Mouse (Mus musculus) lung, adult 18-20 months (tissue): ENCODE data around the gene Adam6b.
"Not testable (repeated sequence)": the region's sequence is repeated elsewhere in the genome, so short reads cannot be mapped to it uniquely, and the experiment has no call there.

Experiments
- DNase-seq, 2 experiments: peaks; one replicate each; pipeline ENCODE4 v3.0.0; 2022; ENCODE audit warnings: mixed read lengths in 2 of 2

Adam6b gene

GRCm38 (mm10) chr12:113489211-113489610 is at the start of gene Adam6b:
Gene Adam6b (plus strand): TSS chr12:113489511.
- not testable (repeated sequence) for DNase-seq

DNA sequence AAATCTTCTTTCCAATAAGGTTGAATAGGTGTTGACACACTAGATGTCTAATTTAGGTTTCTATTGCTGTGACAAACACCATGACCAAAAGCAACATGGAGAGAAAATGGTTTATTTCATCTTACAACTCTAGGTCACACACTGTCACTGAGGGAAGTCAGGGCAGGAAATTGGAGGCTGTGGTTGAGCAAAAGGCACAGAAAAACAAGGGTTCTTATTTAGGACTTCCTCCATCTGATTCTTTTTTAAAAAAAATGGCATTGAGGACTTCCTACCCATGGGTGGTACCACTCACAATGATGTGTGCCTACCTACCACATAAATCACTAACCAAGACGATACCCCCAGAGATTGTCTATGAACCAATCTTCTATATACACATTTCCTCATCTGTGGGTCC is 43.2 kb upstream of the Adam6b start:
- DNase-seq, result no peak

DNA sequence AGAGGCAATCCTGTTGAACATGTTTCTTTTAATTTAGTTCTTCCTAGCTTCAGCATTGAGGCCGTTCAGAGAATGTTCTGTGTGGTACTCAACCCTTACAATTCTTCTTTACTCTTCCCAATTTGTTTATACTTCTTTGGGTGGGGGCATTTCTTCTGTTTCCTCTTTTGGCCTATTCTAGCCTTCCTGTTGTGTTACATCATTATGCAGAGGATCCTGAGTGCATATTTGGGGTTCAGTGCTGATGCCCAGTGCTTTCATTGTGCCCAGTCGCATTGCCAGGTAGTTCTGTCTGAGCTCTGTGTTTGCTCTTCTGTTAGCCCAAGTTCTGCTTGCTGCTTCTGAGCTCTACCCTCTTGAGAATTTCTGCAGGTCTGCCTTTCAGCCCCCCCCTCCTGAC is 13.1 kb upstream of the Adam6b start:
- DNase-seq, result no peak

GRCm38 (mm10) chr12:113482147-113482546 is 7.2 kb upstream of the Adam6b start:
- DNase-seq, result no peak

DNA sequence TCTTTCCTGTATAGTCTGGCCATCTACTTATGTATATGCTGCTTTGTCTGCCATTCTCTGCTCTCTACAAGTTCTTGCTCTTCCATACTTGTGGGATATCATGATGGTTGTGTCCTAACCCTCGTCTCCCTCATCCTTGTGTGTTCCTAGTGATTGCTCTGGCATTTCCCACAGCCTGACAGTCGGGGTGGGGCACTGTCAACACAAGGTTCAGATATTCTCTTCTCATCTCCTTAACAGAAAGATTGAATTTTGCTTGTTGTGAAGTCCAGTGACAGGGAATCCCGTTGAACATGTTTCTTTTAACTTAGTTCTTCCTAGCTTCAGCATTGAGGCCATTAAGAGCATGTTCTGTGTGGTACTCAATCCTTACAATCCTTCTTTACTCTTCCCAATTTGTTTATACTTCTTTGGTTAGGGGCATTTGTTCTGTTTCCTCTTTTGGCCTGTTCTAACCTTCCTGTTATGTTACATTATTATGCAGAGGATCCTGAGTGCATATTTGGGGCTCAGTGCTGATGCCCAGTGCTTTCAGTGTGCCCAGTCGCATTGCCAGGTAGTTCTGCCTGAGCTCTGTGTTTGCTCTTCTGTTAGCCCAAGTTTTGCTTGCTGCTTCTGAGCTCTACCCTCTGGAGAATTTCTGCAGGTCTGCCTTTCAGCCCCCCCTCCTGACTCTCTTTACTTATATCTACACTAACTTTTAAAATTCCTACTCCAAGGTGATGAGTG is 6.5 kb upstream of the Adam6b start:
- no peak for DNase-seq

GRCm38 (mm10) chr12:113483492-113484162 is 5.7 kb upstream of the Adam6b start:
- DNase-seq, result no peak

DNA sequence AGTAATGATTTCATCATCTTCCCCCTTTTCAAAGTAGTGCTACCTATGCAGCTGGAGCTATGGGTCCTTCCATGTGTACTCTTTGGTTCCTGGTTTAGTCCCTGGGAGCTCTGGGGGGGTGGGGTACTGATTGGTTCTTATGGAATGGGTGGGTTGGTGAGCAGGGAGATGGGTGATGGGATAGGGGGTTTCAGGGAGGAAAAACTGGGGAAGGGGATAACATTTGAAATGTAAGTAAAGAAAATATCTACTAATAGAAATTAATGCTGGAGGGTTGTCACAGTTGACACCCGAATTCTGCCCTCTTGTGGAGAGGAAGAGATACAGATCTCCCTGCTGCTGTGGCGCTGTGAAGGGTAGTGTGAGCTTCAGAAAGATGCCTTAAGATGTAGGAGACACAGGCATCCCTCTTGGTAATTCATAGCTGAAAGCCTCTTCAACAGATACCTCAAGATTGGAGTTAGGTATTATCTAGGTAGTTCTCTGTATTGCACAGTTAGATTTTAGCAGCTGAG is 4.3 kb upstream of the Adam6b start:
- no peak for DNase-seq

DNA sequence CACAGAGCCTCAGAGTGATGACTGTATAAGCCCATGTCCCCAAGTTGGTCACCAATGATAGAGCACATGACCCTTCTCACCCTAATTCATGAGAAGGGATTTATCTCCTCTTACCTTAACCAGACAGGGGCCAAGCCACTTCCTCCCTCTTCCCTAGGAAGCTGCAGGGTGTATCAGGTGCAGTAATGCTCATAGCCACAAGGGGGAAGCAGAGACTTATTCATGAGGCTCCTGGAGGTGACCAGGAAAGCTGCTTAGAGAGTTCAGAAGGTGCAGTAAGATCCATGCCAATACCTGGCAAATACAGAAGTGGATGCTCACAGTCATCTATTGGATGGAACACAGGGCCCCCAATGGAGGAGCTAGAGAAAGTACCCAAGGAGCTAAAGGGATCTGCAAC is 1.6 kb upstream of the Adam6b start:
- peak; percentile 36 to 49 for DNase-seq

- DNase-seq, result no peak
Measured at GRCm38 (mm10) chr12:113525901-113526300, 36.6 kb downstream of the Adam6b start.
